In genomic region chr19:47089718-47090525, GRCm38 (mm10) we compare ENCODE assay signal across 8 mouse cellular contexts. TPM values are rescaled to one million over a fixed set of nuclear protein-coding genes. Genes with fewer than 3 reads are reported as not detected.
DNase-seq lines count a peak whose midpoint lies in the region; ATAC-seq and TF ChIP-seq lines count a peak whose summit lies in the region.

No protein-coding gene starts in this region.

- peak overlapping the region; percentile 87 for H3ac ChIP-seq in C2C12 (ENCODE audit: control insufficient read depth, insufficient read length, low read depth)

- no peak for TF ChIP-seq CTCF in C2C12 (IDR thresholded peaks at IDR 0.05; ENCODE audit: control insufficient read depth, insufficient read depth, insufficient read length)

- H3K4me2 ChIP-seq in heart, embryonic 12.5 days: peak overlapping the region; percentile 90
- peak overlapping the region; percentile 72 for H3K4me2 ChIP-seq in forebrain, embryonic 14.5 days (ENCODE audit: low read length)
- peak overlapping the region; percentile 95 for H3K4me2 ChIP-seq in midbrain, embryonic 16.5 days (ENCODE audit: low read length)

- H3K36me3 ChIP-seq in heart, embryonic 12.5 days: peaks cover 47% of the 10 kb centered on the region
- H3K36me3 ChIP-seq in C2C12 (ENCODE audit: control insufficient read depth, insufficient read depth): peaks cover 38% of the 10 kb centered on the region
- H3K36me3 ChIP-seq in forebrain, embryonic 14.5 days (ENCODE audit: control insufficient read depth, insufficient read depth, low read length): peaks cover 35% of the 10 kb centered on the region
- H3K36me3 ChIP-seq in midbrain, embryonic 16.5 days (ENCODE audit: control insufficient read depth, insufficient read depth, low read length): peaks cover 7% of the 10 kb centered on the region; the same call in 1 of the 2 replicates

- peak overlapping the region; percentile 99 for H3K9ac ChIP-seq in heart, embryonic 12.5 days
- peak overlapping the region; percentile 83 for H3K9ac ChIP-seq in forebrain, embryonic 14.5 days (ENCODE audit: low read length)
- peak overlapping the region; percentile 99 for H3K9ac ChIP-seq in midbrain, embryonic 16.5 days (ENCODE audit: low read depth, low read length)

- peaks cover 95% of the 10 kb centered on the region for H3K79me2 ChIP-seq in C2C12 (ENCODE audit: control insufficient read depth, insufficient read depth)

- H3K27me3 ChIP-seq in heart, embryonic 12.5 days (replicated peaks): no peaks in the 10 kb centered on the region
- no peaks in the 10 kb centered on the region for H3K27me3 ChIP-seq in C2C12 (ENCODE audit: control insufficient read depth, insufficient read depth, insufficient read length)
- no peaks in the 10 kb centered on the region for H3K27me3 ChIP-seq in forebrain, embryonic 14.5 days (replicated peaks; ENCODE audit: control insufficient read depth, insufficient read depth, low read length)
- no peaks in the 10 kb centered on the region for H3K27me3 ChIP-seq in midbrain, embryonic 16.5 days (ENCODE audit: control insufficient read depth, insufficient read depth, low read depth, low read length)

- H3K79me3 ChIP-seq in C2C12 (ENCODE audit: low read depth): peaks cover 78% of the 10 kb centered on the region

- 1% methylated on average over 36 of the region's 36 CpGs for WGBS in heart, embryonic 12.5 days
- whole genome bisulfite sequencing in forebrain, embryonic 14.5 days: 2% methylated on average over 36 of the region's 36 CpGs
- 3% methylated on average over 36 of the region's 36 CpGs for WGBS in midbrain, embryonic 16.5 days

- no peak for DNase-seq in heart, adult 8-10 months (ENCODE audit: low spot score)
- peak; percentile 5 for DNase-seq in NIH3T3 (ENCODE audit: low read depth)
- DNase-seq in forebrain, embryonic 14.5 days (ENCODE audit: low spot score): no peak
- peak; percentile 51 to 55 for DNase-seq in kidney, postnatal 36 days
- DNase-seq in cerebellum, adult 9-11 months: no peak

- H3K27ac ChIP-seq in heart, embryonic 12.5 days (ENCODE audit: poor library complexity, severe bottlenecking): peak overlapping the region; percentile 90
- H3K27ac ChIP-seq in forebrain, embryonic 14.5 days (ENCODE audit: low read depth, low read length): peak overlapping the region; percentile 52; the same call in 1 of the 2 replicates
- peak overlapping the region; percentile 90 for H3K27ac ChIP-seq in midbrain, embryonic 16.5 days (ENCODE audit: low read length)

- peak overlapping the region; percentile 92 for H3K4me3 ChIP-seq in heart, embryonic 12.5 days
- H3K4me3 ChIP-seq in C2C12 (ENCODE audit: insufficient read depth, poor library complexity, severe bottlenecking): peak overlapping the region; percentile 91
- H3K4me3 ChIP-seq in forebrain, embryonic 14.5 days (ENCODE audit: low read depth, low read length): peak overlapping the region; percentile 75
- H3K4me3 ChIP-seq in midbrain, embryonic 16.5 days (ENCODE audit: low read depth, low read length): peak overlapping the region; percentile 96

- H3K9me3 ChIP-seq in heart, embryonic 12.5 days (replicated peaks): no peaks in the 10 kb centered on the region
- H3K9me3 ChIP-seq in forebrain, embryonic 14.5 days (replicated peaks; ENCODE audit: control insufficient read depth, low read length): no peaks in the 10 kb centered on the region
- H3K9me3 ChIP-seq in midbrain, embryonic 16.5 days (replicated peaks; ENCODE audit: control insufficient read depth, low read length, poor library complexity, severe bottlenecking): no peaks in the 10 kb centered on the region

- peak; percentile 56 for ATAC-seq in heart, embryonic 12.5 days (ENCODE audit: insufficient number of reproducible peaks, low FRiP score)
- peak; percentile 66 for ATAC-seq in forebrain, embryonic 14.5 days
- ATAC-seq in midbrain, embryonic 16.5 days: peak; percentile 69

- H3K4me1 ChIP-seq in heart, embryonic 12.5 days (replicated peaks): peaks cover 21% of the 10 kb centered on the region
- peaks cover 13% of the 10 kb centered on the region for H3K4me1 ChIP-seq in forebrain, embryonic 14.5 days (ENCODE audit: control insufficient read depth, insufficient read depth, low read length)
- peaks cover 25% of the 10 kb centered on the region for H3K4me1 ChIP-seq in midbrain, embryonic 16.5 days (ENCODE audit: control insufficient read depth, insufficient read depth, low read length)

TF ChIP-seq in C2C12, 6 proteins besides CTCF, POLR2A, EP300 and RAD21:
- TF ChIP-seq CEBPB (IDR thresholded peaks at IDR 0.05; ENCODE audit: low read depth) (no peak), MAX (IDR thresholded peaks at IDR 0.05) (no peak), MYOG (IDR thresholded peaks at IDR 0.05; ENCODE audit: control insufficient read depth, extremely low read depth, insufficient read length) (no peak), FOSL1 (IDR thresholded peaks at IDR 0.05; ENCODE audit: insufficient read depth, low read length, poor library complexity, severe bottlenecking) (no peak), USF1 (IDR thresholded peaks at IDR 0.05; ENCODE audit: low read depth) (no peak), MYOD1 (IDR thresholded peaks at IDR 0.05; ENCODE audit: control insufficient read depth, insufficient read length, low read depth) (no peak)

RNA-seq across cellular contexts. Expression of gene Usmg5, which starts 0.5 kb away (rescaled TPM):
- polyA plus RNA-seq in heart, embryonic 12.5 days (2016; fragmentation: Nextera tagmentation; extraction: Ambion mirVana): 2,494 and 2,546 TPM in 2 replicates
- total RNA-seq in heart, adult 8-10 months (2022): 1,000 to 10,000 TPM; 2,439 to 2,796 (median 2,686) TPM
- polyA plus RNA-seq in C2C12 (2012; fragmentation: generic; extraction: Trizol): 1,106 TPM
- polyA plus RNA-seq in forebrain, embryonic 14.5 days (2014; fragmentation: Nextera tagmentation; extraction: Ambion mirVana): 1,398 and 1,484 TPM in 2 replicates
- polyA plus RNA-seq in midbrain, embryonic 16.5 days (2015; fragmentation: Nextera tagmentation; extraction: Ambion mirVana): 1,328 and 1,431 TPM in 2 replicates

RNA-seq across cellular contexts. Expression of gene Pdcd11, which starts 0.6 kb away (rescaled TPM):
- 7.4 and 7.9 TPM in 2 replicates for polyA plus RNA-seq in heart, embryonic 12.5 days (2016; fragmentation: Nextera tagmentation; extraction: Ambion mirVana)
- 10 to 100 TPM; 11.5 to 12.7 (median 12.0) TPM for total RNA-seq in heart, adult 8-10 months (2022)
- polyA plus RNA-seq in C2C12 (2012; fragmentation: generic; extraction: Trizol): 21.0 TPM
- 5.7 and 7.4 TPM in 2 replicates for polyA plus RNA-seq in forebrain, embryonic 14.5 days (2014; fragmentation: Nextera tagmentation; extraction: Ambion mirVana)
- 5.4 and 5.6 TPM in 2 replicates for polyA plus RNA-seq in midbrain, embryonic 16.5 days (2015; fragmentation: Nextera tagmentation; extraction: Ambion mirVana)

RNA-seq across cellular contexts. Expression of gene Taf5, which starts 22.4 kb away (rescaled TPM):
- polyA plus RNA-seq in heart, embryonic 12.5 days (2016; fragmentation: Nextera tagmentation; extraction: Ambion mirVana): 7.1 and 7.5 TPM in 2 replicates
- total RNA-seq in heart, adult 8-10 months (2022): 1 to 10 TPM; 1.9 to 2.9 (median 2.1) TPM
- 3.6 TPM for polyA plus RNA-seq in C2C12 (2012; fragmentation: generic; extraction: Trizol)
- polyA plus RNA-seq in forebrain, embryonic 14.5 days (2014; fragmentation: Nextera tagmentation; extraction: Ambion mirVana): 8.4 and 10.2 TPM in 2 replicates
- polyA plus RNA-seq in midbrain, embryonic 16.5 days (2015; fragmentation: Nextera tagmentation; extraction: Ambion mirVana): 4.7 and 5.1 TPM in 2 replicates

RNA-seq across cellular contexts. Expression of gene Pcgf6, which starts 39.2 kb away (rescaled TPM):
- 12.9 and 14.5 TPM in 2 replicates for polyA plus RNA-seq in heart, embryonic 12.5 days (2016; fragmentation: Nextera tagmentation; extraction: Ambion mirVana)
- 1 to 10 TPM; 3.2 to 3.7 (median 3.3) TPM for total RNA-seq in heart, adult 8-10 months (2022)
- polyA plus RNA-seq in C2C12 (2012; fragmentation: generic; extraction: Trizol): 5.5 TPM
- 20.4 and 23.0 TPM in 2 replicates for polyA plus RNA-seq in forebrain, embryonic 14.5 days (2014; fragmentation: Nextera tagmentation; extraction: Ambion mirVana)
- polyA plus RNA-seq in midbrain, embryonic 16.5 days (2015; fragmentation: Nextera tagmentation; extraction: Ambion mirVana): 33.9 and 35.1 TPM in 2 replicates

RNA-seq across cellular contexts. Expression of gene Calhm2, which starts 48.2 kb away (rescaled TPM):
- 5.8 and 6.1 TPM in 2 replicates for polyA plus RNA-seq in heart, embryonic 12.5 days (2016; fragmentation: Nextera tagmentation; extraction: Ambion mirVana)
- total RNA-seq in heart, adult 8-10 months (2022): 1 to 10 TPM; 2.4 to 4.5 (median 4.1) TPM
- 1.5 TPM for polyA plus RNA-seq in C2C12 (2012; fragmentation: generic; extraction: Trizol)
- 0.69 and 0.83 TPM in 2 replicates for polyA plus RNA-seq in forebrain, embryonic 14.5 days (2014; fragmentation: Nextera tagmentation; extraction: Ambion mirVana)
- polyA plus RNA-seq in midbrain, embryonic 16.5 days (2015; fragmentation: Nextera tagmentation; extraction: Ambion mirVana): 0.89 and 1.1 TPM in 2 replicates

Comparison
In these comparisons a context has a peak if more than half of its experiments do, and no peak if none do; other contexts are left out.
1. DNase-seq: peak in NIH3T3 (single experiment) and kidney, postnatal 36 days (2 of 2); none in heart, adult 8-10 months (single experiment), forebrain, embryonic 14.5 days (single experiment) and cerebellum, adult 9-11 months (single experiment).
2. Peak in every context shown above with its lines, with median percentiles within 50 percentile points of each other: ATAC-seq, H3K27ac ChIP-seq, H3K4me2 ChIP-seq, H3K4me3 ChIP-seq and H3K9ac ChIP-seq.